Mouse (Mus musculus): ENCODE results near the gene Traf5. TPM values are rescaled to one million over a fixed set of nuclear protein-coding genes. Genes with fewer than 3 reads are reported as not detected.

Gene Traf5
- polyA plus RNA-seq (2012) = 0.42 and 0.77 TPM in 2 replicates

GRCm38 (mm10) chr1:192091806-192092772 lies at the start of gene Traf5:
TSS of gene Traf5 (minus strand) at chr1:192092559.
- Histone ChIP-seq H3K36me3 (ENCODE audit: control insufficient read depth) (peaks cover 17% of the 10 kb centered on the region), H3K4me1 (ENCODE audit: control insufficient read depth) (peaks cover 38% of the 10 kb centered on the region), H3K9me3 (ENCODE audit: control insufficient read depth, low read length) (no peaks in the 10 kb centered on the region), H3K4me3 (replicated peaks) (peak within 1 kb of the TSS; percentile 84), H3K27me3 (ENCODE audit: control insufficient read depth) (no peaks in the 10 kb centered on the region)
- peak; percentile 37; the same call in 1 of the 3 replicates for TF ChIP-seq TAL1 (IDR thresholded peaks at IDR 0.05; ENCODE audit: low read length)
- no peak for TF ChIP-seq GATA1 (IDR thresholded peaks at IDR 0.05; ENCODE audit: low read length)

DNA sequence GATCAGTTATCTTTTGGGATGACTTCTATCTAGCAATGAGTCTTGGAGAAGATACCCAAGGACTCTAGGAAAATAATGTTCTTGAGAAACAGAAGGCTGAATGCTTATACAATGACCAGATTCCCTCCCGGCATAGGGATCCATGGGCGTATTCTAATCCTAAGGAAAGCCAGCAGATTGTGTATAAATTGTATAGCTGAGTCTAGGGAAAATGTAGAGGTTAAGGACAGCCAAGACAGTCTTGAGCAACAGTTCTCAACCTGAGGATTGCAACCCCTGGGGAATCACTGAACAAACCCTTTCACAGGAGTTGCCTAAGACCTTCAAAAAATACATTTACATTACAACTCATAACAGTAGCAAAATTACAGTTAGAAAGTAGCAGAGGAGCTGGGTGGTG lies 48.0 kb upstream of the Traf5 start:
- Histone ChIP-seq H3K27me3 (ENCODE audit: control insufficient read depth) (no peaks in the 10 kb centered on the region), H3K36me3 (ENCODE audit: control insufficient read depth) (no peaks in the 10 kb centered on the region; the same call in 1 of the 2 replicates), H3K4me3 (replicated peaks) (no peak overlapping the region), H3K4me1 (ENCODE audit: control insufficient read depth) (peaks cover 30% of the 10 kb centered on the region), H3K9me3 (ENCODE audit: control insufficient read depth, low read length) (peaks cover 3% of the 10 kb centered on the region)
- TF ChIP-seq GATA1 (IDR thresholded peaks at IDR 0.05; ENCODE audit: low read length) = no peak
- TF ChIP-seq TAL1 (IDR thresholded peaks at IDR 0.05; ENCODE audit: low read length) = no peak

GRCm38 (mm10) chr1:192137926-192138910 lies 45.9 kb upstream of the Traf5 start, which contains the start of gene Rcor3:
TSS of gene Rcor3 (minus strand) at chr1:192138062.
- H3K9me3 ChIP-seq (ENCODE audit: control insufficient read depth, low read length) = peaks cover 3% of the 10 kb centered on the region
- H3K4me1 ChIP-seq (ENCODE audit: control insufficient read depth) = peaks cover 36% of the 10 kb centered on the region
- peaks cover 13% of the 10 kb centered on the region for H3K36me3 ChIP-seq (ENCODE audit: control insufficient read depth)
- H3K27me3 ChIP-seq (ENCODE audit: control insufficient read depth) = no peaks in the 10 kb centered on the region
- H3K4me3 ChIP-seq (replicated peaks) = peak within 1 kb of the TSS; percentile 94
- TF ChIP-seq TAL1 (IDR thresholded peaks at IDR 0.05; ENCODE audit: low read length) (no peak), GATA1 (IDR thresholded peaks at IDR 0.05; ENCODE audit: low read length) (no peak)

- TF ChIP-seq GATA1 (IDR thresholded peaks at IDR 0.05; ENCODE audit: low read length) = no peak
- Histone ChIP-seq H3K27me3 (ENCODE audit: control insufficient read depth) (no peaks in the 10 kb centered on the region), H3K4me3 (replicated peaks) (peak overlapping the region; percentile 94), H3K4me1 (ENCODE audit: control insufficient read depth) (peaks cover 36% of the 10 kb centered on the region), H3K9me3 (ENCODE audit: control insufficient read depth, low read length) (0 out of 2 replicates have a peak, but pooled peaks cover under 1% of the 10 kb centered on the region), H3K36me3 (ENCODE audit: control insufficient read depth) (peaks cover 16% of the 10 kb centered on the region)
Measured at GRCm38 (mm10) chr1:192137291-192137925, 45.0 kb upstream of the Traf5 start.

GRCm38 (mm10) chr1:192136561-192137290 lies 44.4 kb upstream of the Traf5 start:
- no peaks in the 10 kb centered on the region for H3K27me3 ChIP-seq (ENCODE audit: control insufficient read depth)

DNA sequence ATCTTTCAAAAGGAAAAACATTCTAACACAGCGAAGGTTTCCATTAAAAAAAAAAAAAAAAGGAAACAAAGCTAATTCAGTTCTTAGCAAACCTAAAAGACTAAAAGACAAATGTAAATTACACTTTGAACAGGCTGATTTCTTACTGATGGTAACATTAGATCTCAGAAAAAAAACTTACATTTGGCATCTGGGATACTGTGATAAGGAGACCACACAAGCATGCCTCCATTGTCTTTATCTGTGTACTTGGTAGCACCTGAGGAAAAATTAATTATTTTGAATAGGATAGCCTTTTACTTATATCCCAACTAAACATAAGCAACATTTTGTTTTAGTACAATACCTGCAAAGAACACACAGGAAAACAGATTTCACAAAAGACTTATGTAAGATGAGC lies 37.8 kb upstream of the Traf5 start:
- TF ChIP-seq GATA1 (IDR thresholded peaks at IDR 0.05; ENCODE audit: low read length) (no peak), TAL1 (IDR thresholded peaks at IDR 0.05; ENCODE audit: low read length) (no peak)
- Histone ChIP-seq H3K4me1 (ENCODE audit: control insufficient read depth) (peaks cover 30% of the 10 kb centered on the region), H3K27me3 (ENCODE audit: control insufficient read depth) (no peaks in the 10 kb centered on the region), H3K4me3 (replicated peaks) (no peak overlapping the region), H3K9me3 (ENCODE audit: control insufficient read depth, low read length) (no peaks in the 10 kb centered on the region), H3K36me3 (ENCODE audit: control insufficient read depth) (peaks cover 63% of the 10 kb centered on the region)

More at GRCm38 (mm10) chr1:192136561-192137290, 44.4 kb upstream of the Traf5 start:
- H3K4me3 ChIP-seq (replicated peaks) = peak overlapping the region; percentile 94
- peaks cover 36% of the 10 kb centered on the region for H3K4me1 ChIP-seq (ENCODE audit: control insufficient read depth)
- H3K36me3 ChIP-seq (ENCODE audit: control insufficient read depth) = peaks cover 19% of the 10 kb centered on the region
- TF ChIP-seq GATA1 (IDR thresholded peaks at IDR 0.05; ENCODE audit: low read length) = no peak
- no peak for TF ChIP-seq TAL1 (IDR thresholded peaks at IDR 0.05; ENCODE audit: low read length)
- H3K9me3 ChIP-seq (ENCODE audit: control insufficient read depth, low read length) = no peaks in the 10 kb centered on the region

DNA sequence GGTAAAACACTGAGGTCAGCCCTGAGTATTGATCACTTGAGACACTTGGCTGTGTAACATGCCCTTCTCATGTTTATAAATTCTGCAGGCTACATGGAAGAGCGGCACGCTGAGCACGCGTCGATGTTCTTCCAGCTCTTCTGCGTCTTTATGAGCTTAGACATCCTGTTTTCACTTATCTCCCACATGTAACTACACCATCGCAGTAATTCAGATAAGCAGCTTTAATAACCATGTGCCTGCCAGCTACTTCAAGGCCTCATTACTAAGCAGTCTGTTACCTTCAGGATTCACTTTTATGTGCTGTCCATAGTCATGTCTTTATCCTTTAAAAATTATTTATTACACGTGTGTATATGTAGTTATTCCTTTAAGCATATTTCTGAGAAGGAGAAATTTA lies 36.0 kb upstream of the Traf5 start:
- H3K27me3 ChIP-seq (ENCODE audit: control insufficient read depth) = no peaks in the 10 kb centered on the region
- peaks cover 70% of the 10 kb centered on the region for H3K36me3 ChIP-seq (ENCODE audit: control insufficient read depth)
- TF ChIP-seq TAL1 (IDR thresholded peaks at IDR 0.05; ENCODE audit: low read length) = no peak
- TF ChIP-seq GATA1 (IDR thresholded peaks at IDR 0.05; ENCODE audit: low read length) = no peak
- no peak overlapping the region for H3K4me3 ChIP-seq (replicated peaks)
- H3K9me3 ChIP-seq (ENCODE audit: control insufficient read depth, low read length) = no peaks in the 10 kb centered on the region
- H3K4me1 ChIP-seq (ENCODE audit: control insufficient read depth) = peaks cover 24% of the 10 kb centered on the region

DNA sequence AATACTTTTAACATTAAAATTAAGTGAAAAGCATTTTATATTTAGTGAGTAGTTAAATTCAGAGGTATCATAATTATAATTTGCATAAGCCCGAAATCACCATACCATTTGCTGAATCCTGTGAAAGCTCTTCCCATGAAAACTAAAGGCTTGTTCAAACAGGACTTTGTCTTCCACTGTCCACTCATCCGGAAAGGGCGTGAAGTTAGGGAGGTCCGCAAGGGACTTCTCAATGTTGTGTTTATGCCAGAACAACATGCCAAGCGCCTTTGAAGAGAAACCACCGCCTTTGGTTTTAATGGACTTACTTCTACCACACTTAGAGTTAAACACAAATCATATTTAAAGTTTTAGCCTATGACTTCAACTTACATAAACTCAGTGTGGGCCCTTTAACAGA lies 33.4 kb upstream of the Traf5 start:
- Histone ChIP-seq H3K27me3 (ENCODE audit: control insufficient read depth) (no peaks in the 10 kb centered on the region), H3K4me3 (replicated peaks) (no peak overlapping the region), H3K9me3 (ENCODE audit: control insufficient read depth, low read length) (no peaks in the 10 kb centered on the region), H3K36me3 (ENCODE audit: control insufficient read depth) (peaks cover 86% of the 10 kb centered on the region), H3K4me1 (ENCODE audit: control insufficient read depth) (peaks cover 23% of the 10 kb centered on the region)
- TF ChIP-seq GATA1 (IDR thresholded peaks at IDR 0.05; ENCODE audit: low read length) = no peak
- TF ChIP-seq TAL1 (IDR thresholded peaks at IDR 0.05; ENCODE audit: low read length) = no peak
